Mouse (Mus musculus): Measurements from ENCODE around the gene Tmprss11a.

Gene Tmprss11a

DNA sequence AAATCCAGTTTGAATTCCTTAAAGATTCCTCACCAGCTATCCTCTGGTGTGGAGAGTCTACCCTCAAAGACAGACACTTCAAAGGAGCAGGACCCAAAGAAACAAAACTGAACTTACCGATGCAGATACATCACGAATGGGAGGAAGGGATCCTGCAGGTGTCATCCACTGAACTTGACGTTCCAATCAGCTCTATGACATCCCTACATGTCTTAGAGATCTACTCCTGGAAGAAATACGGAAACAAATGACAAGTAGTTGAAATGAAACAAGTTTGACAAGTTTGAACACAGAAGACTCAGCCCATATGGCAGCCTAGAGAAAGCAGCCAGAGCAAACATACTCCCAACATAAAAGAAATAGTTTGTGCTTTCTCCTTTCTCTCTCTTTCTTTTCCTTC is at the start of gene Tmprss11a:
Tmprss11a (minus strand) TSS at position 101 of the 400 bp plus-strand sequence.
- CTCF ChIA-PET = no interaction called here

DNA sequence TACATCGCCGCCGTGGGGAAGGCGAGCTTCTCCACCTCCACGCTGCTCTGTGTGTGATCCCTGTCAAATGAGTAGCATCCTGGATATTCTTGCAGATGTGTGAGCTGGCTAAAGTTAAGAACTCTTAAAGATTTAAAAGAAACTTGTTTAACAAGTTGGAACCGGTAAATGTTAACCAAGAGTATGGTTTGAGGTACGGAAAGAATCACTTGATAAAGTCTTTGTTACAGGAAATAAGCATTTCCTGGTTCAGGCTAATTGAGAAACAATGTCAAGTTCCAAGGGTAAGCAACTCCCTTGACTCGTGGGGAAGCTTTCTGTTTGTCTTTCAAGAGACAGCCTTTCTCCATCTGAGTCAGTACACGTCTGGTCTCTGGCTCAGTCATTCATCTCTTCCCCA is 49.7 kb upstream of the Tmprss11a start, which contains the start of gene Tmprss11g:
Tmprss11g (minus strand) TSS at position 101 of the 400 bp plus-strand sequence.
- CTCF ChIA-PET = no interaction called here

DNA sequence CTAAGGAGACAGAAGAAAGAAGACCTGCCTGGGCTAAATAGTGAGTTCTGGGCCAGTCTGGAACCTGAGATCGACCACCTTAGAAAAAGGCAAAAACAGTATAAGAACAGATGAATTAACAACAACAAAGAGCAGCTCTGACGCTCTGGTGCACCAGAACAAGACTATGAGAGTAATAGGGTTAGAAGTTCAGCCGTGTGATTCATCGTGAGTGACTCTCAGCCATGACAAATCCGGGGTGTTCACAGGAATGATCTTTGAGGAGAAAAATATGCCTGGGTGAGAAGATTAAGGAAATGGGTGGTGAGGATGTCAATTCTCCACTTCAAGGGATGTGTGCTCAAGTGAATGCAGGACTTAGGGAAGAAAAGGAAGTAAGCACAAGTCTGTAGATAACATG is 42.7 kb upstream of the Tmprss11a start:
- CTCF ChIA-PET = no interaction called here

DNA sequence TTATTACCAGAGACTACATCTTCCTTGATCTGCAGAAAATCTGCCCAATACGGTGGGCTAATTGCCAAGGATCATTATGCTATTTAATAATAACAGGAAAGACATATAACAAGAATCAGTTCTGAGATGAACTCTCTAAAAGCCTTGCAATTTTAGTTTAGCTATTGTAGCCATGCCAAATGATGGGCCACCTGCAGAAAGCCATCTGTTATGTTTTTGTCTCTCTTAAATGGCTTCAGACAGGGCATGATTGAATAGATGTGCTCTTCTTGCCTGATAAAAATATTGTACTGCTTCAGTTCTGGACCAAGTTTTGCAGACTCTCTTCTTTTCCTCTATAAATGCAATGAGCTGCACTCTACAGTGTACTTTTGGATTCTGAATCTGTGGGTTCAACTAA is 24.7 kb upstream of the Tmprss11a start:
- CTCF ChIA-PET = no interaction called here

DNA sequence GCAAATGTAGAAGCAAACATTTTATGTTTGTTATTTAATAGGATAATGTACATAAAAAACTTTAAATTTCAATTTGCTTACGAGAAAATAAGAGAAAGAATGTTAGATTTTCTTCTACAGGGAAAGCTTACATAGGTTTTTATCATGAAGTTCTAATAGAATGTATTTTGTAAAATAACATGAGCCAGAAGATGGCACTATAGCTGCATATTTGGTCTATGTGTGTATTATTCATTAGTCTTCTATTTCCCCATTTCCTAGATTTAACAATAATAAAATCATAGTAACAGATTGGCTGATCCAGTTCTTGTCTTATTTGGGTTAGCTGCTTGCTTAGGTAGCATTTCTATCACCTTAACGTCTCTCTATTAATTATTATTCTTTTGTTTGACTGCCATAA is 13.8 kb upstream of the Tmprss11a start:
- CTCF ChIA-PET = no interaction called here

DNA sequence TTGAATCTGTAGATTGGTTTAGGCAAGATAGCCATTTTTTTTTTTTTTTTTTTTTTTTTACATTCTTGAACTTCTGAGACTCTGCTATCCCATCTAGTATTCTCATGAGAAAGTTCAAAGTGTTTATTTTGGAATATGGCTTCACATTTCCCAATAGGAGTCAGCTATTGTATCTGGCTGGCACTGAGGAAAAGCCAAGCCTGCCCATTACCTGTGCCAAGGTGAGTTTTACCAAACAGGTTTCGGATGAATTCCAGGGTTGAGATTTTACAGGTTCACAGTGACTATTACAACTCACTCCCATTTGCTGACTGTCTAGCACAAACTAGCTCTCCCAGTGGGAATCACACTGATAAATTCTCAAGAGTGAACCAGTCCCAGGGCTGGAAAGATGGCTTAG is 13.2 kb upstream of the Tmprss11a start:
- CTCF ChIA-PET = no interaction called here

DNA sequence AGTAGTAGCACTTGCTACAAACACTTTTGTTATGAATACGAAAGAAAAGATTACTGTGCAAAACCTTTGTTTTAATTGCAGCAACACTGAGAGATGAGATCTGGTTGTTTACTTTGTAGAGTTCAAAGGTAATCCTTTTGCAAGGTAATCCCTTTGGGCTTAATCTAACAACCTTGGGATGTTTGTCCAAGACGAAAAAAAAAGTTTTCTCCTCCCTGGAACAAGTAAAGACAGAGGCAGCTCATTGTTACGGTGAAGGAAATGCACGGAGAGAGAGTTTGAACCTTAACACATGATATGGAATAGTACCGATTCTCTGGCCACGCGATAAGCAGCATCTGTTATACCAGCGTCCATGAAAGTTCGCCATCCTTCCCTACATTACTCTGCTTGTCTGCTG is 5.1 kb upstream of the Tmprss11a start:
- CTCF ChIA-PET = no interaction called here

DNA sequence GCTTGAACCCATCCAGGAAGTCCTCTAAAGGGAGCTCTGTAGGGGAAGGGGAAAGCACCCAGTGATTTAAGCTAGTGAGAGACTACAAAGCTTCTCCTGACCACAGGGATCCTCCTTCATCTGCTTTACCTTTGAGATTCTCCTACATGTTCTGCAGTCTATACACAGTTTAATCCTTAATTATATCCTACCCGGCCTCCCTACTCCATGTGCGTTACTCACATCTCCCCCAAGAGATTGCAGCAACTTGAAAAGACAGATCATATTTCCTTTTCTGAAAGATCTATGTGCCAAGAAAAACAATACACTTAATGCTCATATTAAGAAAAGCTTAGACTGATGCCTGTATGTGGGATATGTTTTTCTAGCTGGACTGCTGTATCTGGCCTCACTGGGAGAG is 29.5 kb downstream of the Tmprss11a start:
- CTCF ChIA-PET = no interaction called here

DNA sequence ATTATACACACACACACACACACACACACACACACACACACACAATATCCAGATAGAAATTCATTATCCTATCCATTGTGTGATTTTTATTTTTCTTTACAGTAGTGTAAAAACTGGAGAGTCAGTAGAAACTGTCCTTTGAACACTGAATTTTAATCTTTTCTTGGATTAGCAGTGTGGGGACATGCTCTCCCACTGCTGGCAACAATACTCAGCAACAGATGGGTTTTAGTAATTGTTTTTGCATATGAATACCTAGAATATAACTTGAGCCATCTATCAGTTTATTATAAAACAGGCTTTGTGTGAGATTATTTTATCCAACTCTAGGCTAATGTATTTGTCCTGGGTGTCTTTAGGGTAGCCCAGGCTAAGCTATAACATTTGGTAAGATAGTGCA is 30.2 kb downstream of the Tmprss11a start:
- CTCF ChIA-PET = no interaction called here

DNA sequence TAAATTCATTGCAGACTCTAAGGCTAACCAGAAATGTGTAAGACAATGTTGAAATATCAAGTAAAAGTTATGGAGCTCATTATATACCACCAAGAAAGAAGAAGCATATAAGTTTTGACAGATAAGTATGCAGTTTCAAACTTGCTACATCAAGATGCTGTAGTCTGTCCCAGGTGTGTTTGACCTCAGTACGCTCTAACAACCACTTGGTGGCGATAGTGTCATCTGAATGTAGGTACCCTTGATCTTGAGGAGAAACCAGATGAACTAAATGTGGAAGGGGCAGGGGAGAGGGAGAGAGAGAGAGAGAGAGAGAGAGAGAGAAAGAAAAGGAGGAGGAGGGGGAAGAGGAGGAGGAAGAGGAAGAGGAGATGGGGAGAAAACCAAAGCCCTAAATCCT is 36.1 kb downstream of the Tmprss11a start:
- CTCF ChIA-PET = no interaction called here

DNA sequence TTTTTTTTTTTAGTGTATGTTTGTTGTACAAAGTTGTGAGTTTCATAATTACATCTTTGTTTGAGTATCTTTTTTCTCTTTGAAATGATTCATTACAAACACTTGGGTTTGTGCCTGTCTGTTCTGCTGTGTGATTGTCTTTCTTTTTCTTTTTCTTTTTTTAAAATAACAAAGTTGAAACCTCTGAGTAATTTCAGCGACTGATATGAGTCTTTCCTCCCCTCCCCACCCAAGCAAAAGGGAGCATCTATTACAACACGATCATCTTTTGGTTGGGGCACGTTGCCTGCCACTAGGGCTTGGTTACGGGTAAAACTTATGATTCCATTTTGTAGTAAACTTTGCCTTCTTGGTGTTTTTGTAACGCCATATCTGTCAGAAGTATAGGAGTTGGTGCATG is 37.7 kb downstream of the Tmprss11a start:
- CTCF ChIA-PET = interaction anchor here (0.6 kb wide), 1 partner anchor 44 kb away, joined by 3 read pairs; no protein-coding TSS in a partner anchor

DNA sequence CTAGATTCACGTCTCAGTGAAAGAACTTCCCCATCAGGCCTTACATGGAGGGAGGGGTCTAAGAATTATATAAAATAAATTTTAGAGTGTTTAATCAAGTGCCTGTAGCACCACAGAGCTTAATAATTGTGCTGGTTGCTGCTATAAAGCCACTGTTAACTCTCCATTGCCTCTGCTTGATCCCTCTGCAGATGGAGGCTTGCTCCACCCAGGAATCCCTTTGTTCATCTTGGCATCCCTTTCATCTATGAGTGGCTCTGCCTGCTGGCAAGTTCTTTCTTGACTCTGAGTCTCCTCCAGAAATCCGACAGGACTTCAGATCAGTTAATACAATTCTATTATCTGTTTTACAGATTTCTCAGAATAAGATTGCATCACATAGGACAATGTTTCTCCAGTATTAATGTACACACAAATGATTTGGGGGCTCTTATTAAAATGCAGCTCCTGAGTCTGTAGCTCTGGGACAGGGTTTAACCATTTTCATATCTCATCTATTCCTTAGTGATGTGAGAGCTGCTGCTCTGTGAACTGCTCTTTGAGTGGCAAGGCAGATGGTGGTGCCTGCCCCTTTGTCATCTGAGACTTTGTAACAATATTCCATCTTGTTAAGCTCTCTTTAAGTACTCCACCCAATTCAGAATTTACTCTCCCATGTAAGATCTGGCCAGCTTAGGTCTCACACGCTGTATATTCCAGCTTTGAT is 47.3 kb downstream of the Tmprss11a start:
- CTCF ChIA-PET = no interaction called here

DNA sequence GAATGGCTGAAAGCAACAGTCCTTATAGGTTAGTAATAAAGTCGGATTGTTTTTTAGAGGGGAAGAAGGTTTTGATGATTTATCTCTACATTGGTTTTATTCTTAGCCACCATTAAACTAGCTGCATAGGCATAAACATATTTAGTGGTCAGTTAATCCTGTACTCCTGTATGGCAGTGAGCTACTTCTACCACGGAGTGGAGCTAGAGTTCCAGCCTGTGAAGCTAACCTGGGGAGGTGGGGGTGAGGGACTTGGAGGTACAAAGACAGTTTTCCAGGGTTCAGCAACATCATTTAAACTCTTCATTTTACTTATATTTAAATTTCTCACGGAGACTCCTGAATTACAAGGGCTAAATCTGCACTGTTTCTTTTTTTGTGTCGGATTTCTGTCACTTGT is 49.3 kb downstream of the Tmprss11a start:
- CTCF ChIA-PET = no interaction called here

DNA sequence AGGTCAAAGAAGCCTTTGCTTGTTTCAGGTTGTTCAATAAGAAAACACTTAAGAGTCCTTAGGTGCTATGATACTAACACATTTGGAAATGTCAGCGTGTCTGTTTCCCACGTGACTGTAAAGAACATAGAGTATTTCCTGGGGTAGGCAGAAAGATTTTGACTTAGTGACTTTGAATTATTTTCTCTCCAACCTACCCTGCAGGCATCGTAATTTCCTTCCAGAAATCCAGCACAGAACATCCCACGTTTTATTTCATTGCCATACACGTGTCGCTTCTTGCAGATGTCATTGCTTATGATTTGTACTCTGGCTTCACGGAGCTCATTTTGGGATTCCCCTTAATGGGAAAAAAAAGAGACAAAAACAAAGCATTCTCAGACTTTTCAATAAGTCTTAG is 54.5 kb downstream of the Tmprss11a start:
- CTCF ChIA-PET = no interaction called here

DNA sequence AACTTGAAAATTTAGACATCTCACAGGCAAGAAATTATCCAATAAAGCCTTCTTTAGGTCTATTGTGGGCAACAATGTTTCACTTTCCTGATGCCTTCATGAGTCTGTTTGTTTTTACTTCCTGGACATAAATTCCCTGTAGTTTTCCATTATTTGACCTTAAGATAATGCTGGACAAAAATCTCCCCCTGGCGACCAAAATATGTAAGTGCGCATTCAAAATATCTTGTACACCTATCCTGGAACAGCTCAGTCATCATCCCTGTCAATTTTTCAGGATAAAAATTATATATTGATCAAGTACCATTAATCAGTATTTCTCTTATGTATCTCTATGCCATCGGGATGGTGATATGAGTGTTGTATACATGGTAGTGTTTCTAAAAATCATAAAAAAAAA is 58.0 kb downstream of the Tmprss11a start:
- CTCF ChIA-PET = no interaction called here

DNA sequence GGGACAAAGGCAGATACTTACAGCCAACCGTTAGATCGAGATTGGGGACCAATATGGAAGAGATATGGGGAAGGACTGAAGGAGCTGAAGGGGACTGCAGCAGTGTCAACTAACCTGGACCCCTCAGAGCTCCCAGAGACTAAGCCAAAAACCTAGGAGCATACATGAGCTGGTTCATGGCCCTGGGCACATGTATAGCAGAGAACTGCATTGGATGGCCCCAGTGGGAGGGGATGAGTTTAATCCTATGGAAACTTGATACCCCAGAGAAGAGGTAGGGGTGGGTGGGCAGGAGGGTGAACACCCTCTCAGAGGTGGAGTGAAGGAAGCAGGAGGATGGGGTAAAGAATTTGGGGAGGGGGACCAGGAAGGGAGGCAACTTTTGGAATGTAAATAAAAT is 60.8 kb downstream of the Tmprss11a start:
- CTCF ChIA-PET = no interaction called here

DNA sequence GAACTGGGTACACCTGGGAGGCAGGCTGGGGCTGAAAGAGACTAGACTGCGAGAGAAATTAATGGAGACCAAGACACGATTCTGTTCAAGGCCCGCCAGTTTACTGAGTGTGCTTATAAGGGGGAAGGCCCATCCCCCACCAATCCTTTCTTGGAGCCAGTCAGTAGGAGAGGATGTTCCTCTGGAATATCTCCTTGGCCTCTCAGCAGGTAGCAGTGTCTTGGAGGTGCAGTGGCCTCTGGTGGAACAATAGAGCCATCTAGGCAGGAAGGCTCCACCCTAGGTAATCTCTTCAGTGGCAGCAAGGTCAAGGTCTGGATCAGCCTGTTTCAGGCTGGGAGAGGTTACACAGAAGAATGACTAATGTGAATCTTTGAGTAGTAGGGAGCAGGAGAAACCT is 61.6 kb downstream of the Tmprss11a start:
- CTCF ChIA-PET = no interaction called here

DNA sequence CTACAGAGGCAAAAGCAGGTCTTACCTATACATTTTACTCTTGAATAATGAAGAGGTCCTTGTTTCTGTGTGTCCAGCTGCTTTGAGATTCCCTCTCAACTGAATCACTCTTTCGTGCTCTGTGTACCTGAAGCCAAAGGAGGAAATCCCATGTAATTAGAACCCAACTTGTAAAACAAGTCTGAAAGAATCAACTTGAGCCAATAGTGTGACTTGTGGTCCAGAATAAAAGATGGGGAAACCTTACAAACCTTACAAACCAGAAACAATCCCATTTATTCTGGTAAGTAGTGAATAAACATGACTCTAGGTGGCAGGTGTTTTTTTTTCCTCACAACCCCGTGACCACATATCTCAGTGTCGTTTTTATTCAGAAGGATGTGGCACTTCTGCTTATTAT is 95.5 kb downstream of the Tmprss11a start, which contains the start of gene Tmprss11d:
Tmprss11d (minus strand) TSS at position 101 of the 400 bp plus-strand sequence.
- CTCF ChIA-PET = no interaction called here

Measured in spleen, embryonic (tissue).